Mouse (Mus musculus): ENCODE results near the gene Rab15. TPM values are rescaled to one million over a fixed set of nuclear protein-coding genes. Genes with fewer than 3 reads are reported as not detected.

Rab15 gene
- polyA plus RNA-seq (2017; shearing (Covaris generic)): not detected

GRCm38 (mm10) chr12:76822651-76823041, at the start of gene Rab15:
TSS of gene Rab15 (minus strand) at chr12:76822908.

GRCm38 (mm10) chr12:76795350-76795749, 27.4 kb downstream of the Rab15 start, which contains the start of gene Gpx2:
TSS of gene Gpx2 (minus strand) at chr12:76795554.

GRCm38 (mm10) chr12:76765354-76765851, 57.3 kb downstream of the Rab15 start, which contains the start of the genes Churc1 and Fntb:
TSS of gene Churc1 (plus strand) at chr12:76765538.
TSS of gene Fntb (plus strand) at chr12:76765589.

Other genes with a start within 250 kb of the Rab15 start
- 0.17 TPM for gene Sptb, start 112.4 kb downstream of the Rab15 start, polyA plus RNA-seq (2017; shearing (Covaris generic))
- 122 TPM for gene Churc1, start 57.4 kb downstream of the Rab15 start, polyA plus RNA-seq (2017; shearing (Covaris generic))
- gene Fntb, start 57.3 kb downstream of the Rab15 start, polyA plus RNA-seq (2017; shearing (Covaris generic)): 24.0 TPM
- not detected for gene Gpx2, start 27.4 kb downstream of the Rab15 start, polyA plus RNA-seq (2017; shearing (Covaris generic))
- 179 TPM for gene Max, start 139.3 kb upstream of the Rab15 start, polyA plus RNA-seq (2017; shearing (Covaris generic))

Measured in naive thymus-derived CD4-positive, alpha-beta T cell, adult 5 months (primary cell).